ENCODE assay signal across 25 mouse cellular contexts in the genomic region with DNA sequence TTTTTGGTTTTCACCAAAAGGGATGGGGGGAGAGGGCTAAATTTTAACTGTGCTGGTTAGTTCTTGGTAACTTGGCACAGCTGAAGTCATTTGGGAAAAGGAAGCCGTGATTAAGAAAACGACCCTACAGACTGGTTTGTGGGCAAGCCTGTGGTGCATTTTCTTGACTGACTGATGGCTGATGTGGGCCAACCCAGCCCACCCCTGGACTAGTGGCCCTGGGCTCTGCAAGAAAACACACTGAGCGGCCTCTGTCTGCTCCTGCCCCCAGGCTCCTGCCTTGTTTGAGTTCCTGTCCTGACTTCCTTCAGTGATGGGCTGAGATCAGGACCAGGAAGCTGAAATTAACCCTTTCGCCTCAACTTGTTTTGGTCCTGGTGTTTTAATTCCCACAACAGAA.
DNase-seq lines count a peak whose midpoint lies in the region; ATAC-seq and TF ChIP-seq lines count a peak whose summit lies in the region.
"Had no signal": no experiment of that assay in that cellular context is flagged by ENCODE, and none has a peak within 500 bp of the region (broad histone marks: within the 10 kb centered on the region; RNA-seq: fewer than 3 reads in every experiment).

No protein-coding gene starts in this region.

- intact Hi-C loops in heart, postnatal 36 days (cut with DNase I): no loop called here
- intact Hi-C loops in left cerebral cortex, postnatal 4 days (cut with DNase I): no loop called here

- no peak overlapping the region for H3K27ac ChIP-seq in lung, embryonic 14.5 days (ENCODE audit: low read depth)
- H3K27ac ChIP-seq in embryonic facial prominence, embryonic 10.5 days (replicated peaks): no peak overlapping the region; the same call in 1 of the 2 replicates
- no peak overlapping the region for H3K27ac ChIP-seq in hindbrain, embryonic 11.5 days (ENCODE audit: low read depth, low read length)
- H3K27ac ChIP-seq: embryonic facial prominence, embryonic 13.5 days; forebrain, embryonic 12.5 days; forebrain, embryonic 15.5 days; heart, embryonic 13.5 days; hindbrain, embryonic 13.5 days had no signal

- no peak overlapping the region for H3K4me3 ChIP-seq in lung, embryonic 14.5 days (ENCODE audit: low read depth, low read length)
- no peak overlapping the region for H3K4me3 ChIP-seq in embryonic facial prominence, embryonic 10.5 days
- H3K4me3 ChIP-seq in hindbrain, embryonic 11.5 days (ENCODE audit: low read depth, low read length): no peak overlapping the region
- H3K4me3 ChIP-seq: embryonic facial prominence, embryonic 13.5 days; erythroblast, embryonic 14.5 days; forebrain, embryonic 12.5 days; forebrain, embryonic 15.5 days; heart, embryonic 13.5 days; hindbrain, embryonic 13.5 days had no signal

- no peaks in the 10 kb centered on the region for H3K9me3 ChIP-seq in lung, embryonic 14.5 days (ENCODE audit: low read depth, low read length)
- peaks cover 5% of the 10 kb centered on the region; the same call in 1 of the 2 replicates for H3K9me3 ChIP-seq in embryonic facial prominence, embryonic 10.5 days
- H3K9me3 ChIP-seq in hindbrain, embryonic 11.5 days (ENCODE audit: control insufficient read depth, low read length): no peaks in the 10 kb centered on the region
- H3K9me3 ChIP-seq: forebrain, embryonic 12.5 days; forebrain, embryonic 15.5 days; G1E; heart, embryonic 13.5 days; hindbrain, embryonic 13.5 days had no signal

- 0 out of 2 replicates have a peak, but pooled peaks cover 8% of the 10 kb centered on the region for H3K36me3 ChIP-seq in lung, embryonic 14.5 days (ENCODE audit: insufficient read depth)
- peaks cover 18% of the 10 kb centered on the region for H3K36me3 ChIP-seq in embryonic facial prominence, embryonic 10.5 days (replicated peaks)
- H3K36me3 ChIP-seq in hindbrain, embryonic 11.5 days (ENCODE audit: control insufficient read depth, insufficient read depth, low read length): no peaks in the 10 kb centered on the region
- H3K36me3 ChIP-seq: forebrain, embryonic 15.5 days had no signal

- H3K9ac ChIP-seq in lung, embryonic 14.5 days: no peak overlapping the region
- H3K9ac ChIP-seq in hindbrain, embryonic 11.5 days (ENCODE audit: low read depth, low read length): no peak overlapping the region
- H3K9ac ChIP-seq: embryonic facial prominence, embryonic 13.5 days; forebrain, embryonic 12.5 days; forebrain, embryonic 15.5 days; heart, embryonic 13.5 days; hindbrain, embryonic 13.5 days had no signal

- ATAC-seq in lung, embryonic 14.5 days (ENCODE audit: insufficient read depth): no peak
- ATAC-seq in hindbrain, embryonic 11.5 days (ENCODE audit: low FRiP score): no peak
- ATAC-seq: forebrain, embryonic 15.5 days; hindbrain, embryonic 16.5 days; Patski had no signal

- no peak for TF ChIP-seq CTCF in lung, embryonic 14.5 days (IDR thresholded peaks at IDR 0.05; ENCODE audit: low read depth)

- H3K27me3 ChIP-seq in lung, embryonic 14.5 days (ENCODE audit: insufficient read depth, low read length): no peaks in the 10 kb centered on the region
- no peaks in the 10 kb centered on the region for H3K27me3 ChIP-seq in embryonic facial prominence, embryonic 10.5 days (replicated peaks; ENCODE audit: low read depth, poor library complexity, severe bottlenecking)
- H3K27me3 ChIP-seq in hindbrain, embryonic 11.5 days (ENCODE audit: control insufficient read depth, insufficient read depth, low read length): no peaks in the 10 kb centered on the region
- H3K27me3 ChIP-seq: CH12.LX; embryonic facial prominence, embryonic 13.5 days; forebrain, embryonic 12.5 days; forebrain, embryonic 15.5 days; heart, embryonic 13.5 days; hindbrain, embryonic 13.5 days; Patski had no signal

- peak; percentile 60 for DNase-seq in heart, adult 11 months
- no peak for DNase-seq in heart, postnatal 36 days
- peak; percentile 35 for DNase-seq in lung, embryonic 14.5 days
- DNase-seq in lung, postnatal 10 days: no peak
- peak; percentile 35 for DNase-seq in embryonic facial prominence, embryonic 10.5 days (ENCODE audit: low spot score)
- DNase-seq in left cerebral cortex, postnatal 4 days: no peak
- no peak for DNase-seq in hindbrain, embryonic 11.5 days (ENCODE audit: low spot score)
- DNase-seq: adrenal gland, postnatal 10 days; adrenal gland, postnatal 36 days; B cell, adult 2 months; cerebellum, adult 18-20 months; cerebellum, adult 9-10 months; cerebellum, postnatal 14 days; gastrocnemius, postnatal 25 days; heart, postnatal 14 days had no signal

- WGBS in lung, embryonic 14.5 days: 72% methylated on average over 4 of the region's 4 CpGs
- WGBS in embryonic facial prominence, embryonic 10.5 days: 44% methylated on average over 4 of the region's 4 CpGs
- 76% methylated on average over 4 of the region's 4 CpGs for WGBS in hindbrain, embryonic 11.5 days

- no peak overlapping the region for H3K4me2 ChIP-seq in lung, embryonic 14.5 days
- no peak overlapping the region for H3K4me2 ChIP-seq in hindbrain, embryonic 11.5 days (replicated peaks; ENCODE audit: low read depth, low read length)
- H3K4me2 ChIP-seq: embryonic facial prominence, embryonic 13.5 days; forebrain, embryonic 12.5 days; forebrain, embryonic 15.5 days; heart, embryonic 13.5 days; hindbrain, embryonic 13.5 days had no signal

- H3K4me1 ChIP-seq in lung, embryonic 14.5 days (ENCODE audit: insufficient read depth): 0 out of 2 replicates have a peak, but pooled peaks cover 4% of the 10 kb centered on the region
- H3K4me1 ChIP-seq in embryonic facial prominence, embryonic 10.5 days: peaks cover 26% of the 10 kb centered on the region
- no peaks in the 10 kb centered on the region for H3K4me1 ChIP-seq in hindbrain, embryonic 11.5 days (replicated peaks; ENCODE audit: control insufficient read depth, insufficient read depth, low read length)
- H3K4me1 ChIP-seq: forebrain, embryonic 12.5 days; forebrain, embryonic 15.5 days; hindbrain, embryonic 13.5 days had no signal

Comparison
In these comparisons a context has a peak if more than half of its experiments do, and no peak if none do; other contexts are left out.
1. DNase-seq: peak in heart, adult 11 months (single experiment), lung, embryonic 14.5 days (single experiment) and embryonic facial prominence, embryonic 10.5 days (single experiment); none in heart, postnatal 36 days (0 of 2), lung, postnatal 10 days (single experiment), left cerebral cortex, postnatal 4 days (single experiment) and hindbrain, embryonic 11.5 days (single experiment).